Mouse (Mus musculus) cerebellum, adult 11 months (tissue): ENCODE measurements around the gene Cpne4.

Source experiments
- DNase-seq: peaks from one replicate; pipeline ENCODE4 v3.0.0; 2022

Cpne4 gene

DNA sequence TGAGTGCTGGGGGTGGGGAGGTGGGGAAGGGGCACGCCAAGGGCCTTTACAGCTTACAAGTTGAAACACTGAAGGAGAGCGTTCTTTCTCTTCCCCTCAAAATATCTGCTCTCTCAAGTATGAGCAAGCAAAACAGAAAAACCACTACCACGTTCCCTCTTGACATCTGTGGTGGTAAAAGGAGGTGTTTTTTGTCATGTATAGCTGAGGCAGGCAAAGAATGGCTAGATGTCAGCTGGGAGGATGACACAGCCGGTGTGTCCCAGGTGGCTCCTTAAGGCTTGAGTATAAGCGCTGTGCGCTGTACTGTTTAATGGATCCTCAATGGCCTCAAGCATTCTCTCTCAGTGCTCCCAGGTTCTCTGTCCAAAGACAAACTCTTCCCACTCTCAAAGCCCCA lies 331.5 kb downstream of the Cpne4 start:
- DNase-seq: no peak

DNA sequence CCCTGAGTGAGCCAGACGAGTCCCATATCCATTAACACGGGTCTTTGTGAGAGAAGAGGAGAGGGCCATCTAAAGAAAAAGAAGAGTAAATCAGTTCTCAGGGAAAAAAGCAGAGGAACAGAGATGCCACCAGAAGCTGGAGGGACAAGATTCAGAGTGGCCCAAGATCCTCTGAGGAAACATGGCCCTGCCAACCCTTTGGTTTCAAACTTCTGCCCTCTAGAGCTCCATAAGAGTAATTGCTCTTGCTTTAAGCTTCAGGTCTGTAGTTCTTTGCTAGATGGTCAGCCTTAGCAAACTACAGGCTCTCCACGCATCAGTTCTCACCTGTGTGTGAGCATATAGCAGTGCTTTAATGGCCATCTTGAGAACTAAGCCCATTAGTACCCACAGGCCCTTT lies 343.4 kb downstream of the Cpne4 start:
- no peak for DNase-seq

DNA sequence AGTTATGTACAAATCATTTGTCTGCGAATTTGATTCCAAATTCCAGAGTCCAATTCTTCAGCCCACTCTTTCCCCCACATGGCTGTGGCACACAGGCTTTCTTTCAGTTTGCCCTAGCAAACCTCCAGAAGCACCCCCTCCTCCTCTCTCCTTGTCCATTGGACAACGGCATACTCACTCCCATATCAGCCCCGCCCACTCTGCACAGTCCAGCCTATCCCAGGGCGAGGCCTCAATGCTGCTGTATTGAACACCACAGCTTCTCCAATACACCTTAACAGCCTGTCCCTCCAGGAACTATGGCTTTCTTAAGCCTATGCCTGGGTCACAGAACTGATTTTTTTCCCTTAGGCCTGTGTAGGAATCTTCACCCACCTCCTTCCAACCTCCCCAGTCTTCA lies 348.3 kb downstream of the Cpne4 start:
- no peak for DNase-seq

DNA sequence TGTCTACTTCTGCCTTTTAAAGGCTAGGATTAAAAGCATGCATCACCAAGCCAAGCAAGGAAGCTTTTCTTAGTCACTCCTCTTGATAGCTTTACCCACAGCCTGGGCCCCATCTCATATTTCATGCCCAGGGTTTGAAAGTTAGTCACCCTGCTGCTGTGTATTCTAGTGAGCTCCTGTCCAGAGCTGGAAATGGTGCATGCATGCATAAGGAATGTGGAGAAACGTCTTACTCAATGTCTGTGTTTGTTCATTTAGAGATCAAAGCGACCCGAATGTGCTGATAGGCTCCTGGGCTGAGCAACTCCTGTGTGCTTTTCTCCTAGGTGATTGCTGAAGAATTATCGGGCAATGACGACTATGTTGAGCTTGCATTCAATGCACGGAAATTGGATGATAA lies 354.0 kb downstream of the Cpne4 start:
- no peak for DNase-seq

DNA sequence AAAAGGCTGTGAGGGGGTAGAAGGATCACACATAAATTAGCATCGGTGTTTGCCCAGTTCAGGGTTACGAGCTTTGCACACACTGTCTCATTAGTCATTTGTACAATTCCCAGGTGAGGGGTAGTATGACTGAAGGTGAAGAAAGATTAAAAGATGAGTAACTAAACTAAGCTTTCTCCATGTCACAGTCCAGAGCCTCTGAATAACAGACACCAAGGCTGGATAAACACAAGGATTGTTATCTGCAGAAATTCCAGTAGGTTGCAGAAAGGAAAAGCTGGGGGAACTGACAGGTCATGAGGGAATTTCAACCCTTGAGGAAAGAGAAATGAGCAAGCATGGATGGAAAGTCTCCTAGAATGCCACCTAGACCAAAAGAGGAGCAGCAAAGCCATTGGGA lies 354.7 kb downstream of the Cpne4 start:
- no peak for DNase-seq

DNA sequence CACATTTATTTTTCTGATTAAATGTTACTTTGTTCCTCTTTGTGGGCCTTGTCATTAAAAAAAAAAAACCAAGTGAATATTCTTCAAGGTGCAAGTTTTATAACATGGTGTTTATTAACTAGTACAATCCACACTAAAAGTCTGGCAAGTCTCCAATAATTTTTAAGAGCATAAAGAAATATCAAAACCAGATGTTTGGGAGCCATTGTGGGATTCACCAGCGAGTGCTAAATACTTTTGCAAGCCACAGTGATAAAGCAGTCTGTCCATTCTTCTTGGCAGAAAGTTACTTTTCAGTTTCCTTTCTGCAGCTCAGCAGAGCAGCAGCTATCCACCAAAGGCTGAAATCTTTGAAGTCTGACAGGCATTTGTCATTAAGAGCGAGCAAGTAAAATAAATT lies 365.6 kb downstream of the Cpne4 start:
- DNase-seq: no peak

DNA sequence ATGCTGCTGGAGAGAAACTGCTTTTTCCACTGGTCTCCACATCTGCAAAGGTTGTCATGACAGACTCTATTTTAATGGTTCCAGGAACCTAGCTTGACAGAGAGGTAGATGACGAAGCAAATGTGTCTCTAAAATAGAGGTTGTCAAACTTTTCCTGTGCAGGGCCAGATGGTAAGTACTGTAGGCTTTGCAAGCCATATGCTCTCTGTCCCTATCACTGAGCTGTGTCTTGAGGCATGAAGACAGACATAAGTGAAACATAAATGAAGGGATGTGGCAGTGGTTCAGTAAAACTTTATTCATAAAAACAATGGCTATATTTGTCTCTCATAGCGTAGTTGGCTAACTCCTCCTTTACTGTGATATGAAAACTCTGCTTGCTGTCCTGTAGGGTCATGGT lies 366.2 kb downstream of the Cpne4 start:
- DNase-seq: no peak

DNA sequence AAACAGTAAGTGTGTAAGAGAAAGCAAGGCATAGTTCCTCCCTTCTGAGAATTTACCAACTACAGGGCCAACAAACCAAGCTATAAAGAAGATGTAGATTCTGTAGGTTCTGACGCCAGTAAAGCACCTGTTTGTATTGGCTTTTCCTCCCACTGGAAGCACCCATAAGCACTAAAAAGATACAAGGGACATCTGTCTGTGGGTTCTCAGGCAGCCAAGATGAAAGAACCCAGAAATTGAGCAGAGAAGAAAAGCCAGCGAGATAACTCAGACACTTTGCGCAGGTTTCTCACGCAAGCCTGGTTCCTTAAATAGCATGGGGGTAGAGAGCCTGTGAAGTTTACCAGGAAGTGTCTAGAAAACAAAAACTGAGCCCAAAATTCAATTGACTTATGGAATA lies 374.1 kb downstream of the Cpne4 start:
- no peak for DNase-seq

DNA sequence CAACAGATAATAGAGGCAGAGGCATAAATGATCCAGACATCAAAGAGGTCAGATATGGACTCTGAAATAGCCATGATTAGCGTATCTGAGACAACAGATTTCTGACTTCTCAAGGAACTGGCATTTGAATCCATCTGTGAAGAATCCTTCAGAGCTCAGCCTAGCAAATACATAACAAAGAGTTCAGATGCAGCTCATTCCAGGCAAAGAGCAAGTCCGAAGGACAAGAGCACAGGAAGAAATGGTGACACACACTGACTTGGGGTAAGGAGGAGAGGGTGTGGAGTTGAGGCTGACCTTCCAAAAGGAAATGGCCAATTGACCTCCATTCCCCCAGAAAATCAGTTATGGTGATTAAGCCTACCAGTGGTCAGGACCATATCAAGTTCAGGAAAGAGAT lies 375.0 kb downstream of the Cpne4 start:
- DNase-seq: no peak

DNA sequence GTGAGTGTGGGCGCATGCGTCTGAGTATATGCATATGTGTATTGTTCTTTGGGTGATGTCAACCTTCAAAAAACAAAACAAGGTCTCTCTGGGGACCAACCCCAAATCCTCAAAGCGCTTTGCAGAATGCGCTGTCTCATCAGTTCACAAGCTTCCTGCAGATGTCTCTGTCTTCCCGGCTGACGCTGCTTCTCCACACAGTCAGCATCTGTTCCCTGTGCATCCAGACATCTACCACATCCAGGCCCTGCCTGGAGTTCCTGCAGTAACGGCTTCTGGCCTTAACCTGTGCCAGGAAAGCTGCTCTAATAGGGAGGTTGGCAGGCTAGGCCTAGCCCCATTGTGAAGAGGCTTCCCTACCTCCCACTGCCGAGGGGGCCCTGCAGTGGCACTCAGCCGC lies 381.7 kb downstream of the Cpne4 start:
- no peak for DNase-seq

DNA sequence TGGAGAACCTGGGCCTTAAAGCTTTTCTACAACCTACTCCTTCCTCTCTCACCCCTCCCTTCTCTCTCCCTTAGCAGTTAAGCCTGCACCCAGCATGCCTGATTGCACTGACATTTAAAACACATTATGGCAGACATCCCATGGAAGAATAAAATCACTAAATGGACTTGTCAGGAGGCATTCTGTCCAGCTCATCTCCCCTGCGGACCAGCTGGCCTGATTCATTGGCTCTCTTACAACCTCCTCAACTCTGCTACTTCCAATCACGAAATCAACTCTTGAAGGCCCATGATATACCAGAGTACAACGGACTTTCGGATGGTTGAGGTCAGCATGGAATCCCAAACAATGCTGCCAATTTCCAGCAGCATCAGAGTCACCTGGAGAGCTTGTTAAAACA lies 393.3 kb downstream of the Cpne4 start:
- DNase-seq: no peak

DNA sequence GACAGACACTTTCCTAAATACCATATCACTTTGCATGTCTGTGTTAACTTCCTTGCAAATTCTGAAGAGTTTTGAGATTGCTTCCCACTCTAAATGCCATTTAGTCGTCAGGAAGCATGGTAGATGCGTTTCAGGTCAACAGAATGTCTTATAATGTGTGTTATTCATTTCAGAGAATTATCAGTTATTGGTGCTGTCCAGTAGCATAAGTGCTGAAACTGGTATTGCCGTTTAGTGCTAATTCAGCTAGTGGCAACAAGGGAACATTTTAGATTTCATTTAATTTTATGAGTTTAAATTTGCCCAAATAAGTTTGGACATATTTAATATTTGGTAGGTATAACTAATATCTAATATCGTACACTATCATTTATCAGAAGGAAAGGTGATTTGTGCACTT lies 403.5 kb downstream of the Cpne4 start:
- no peak for DNase-seq

DNA sequence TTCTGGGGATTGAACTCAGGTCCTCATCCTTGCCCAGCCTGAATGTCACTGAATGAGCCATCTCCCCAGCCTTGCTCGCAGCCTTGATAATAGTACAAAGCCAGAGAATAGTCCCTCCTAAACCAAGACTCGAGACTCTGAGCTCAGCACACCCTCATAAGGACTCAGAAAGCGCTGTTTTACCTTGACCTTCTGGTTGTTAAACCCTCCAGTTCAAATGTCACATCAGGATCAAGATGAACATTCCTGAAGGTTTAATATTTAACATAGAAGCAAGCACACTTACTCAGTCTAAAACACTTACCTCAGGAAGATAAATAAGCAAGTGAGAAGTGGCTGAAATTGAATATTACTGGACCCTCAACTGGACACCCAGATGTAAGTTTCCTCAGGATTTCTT lies 405.1 kb downstream of the Cpne4 start:
- no peak for DNase-seq

DNA sequence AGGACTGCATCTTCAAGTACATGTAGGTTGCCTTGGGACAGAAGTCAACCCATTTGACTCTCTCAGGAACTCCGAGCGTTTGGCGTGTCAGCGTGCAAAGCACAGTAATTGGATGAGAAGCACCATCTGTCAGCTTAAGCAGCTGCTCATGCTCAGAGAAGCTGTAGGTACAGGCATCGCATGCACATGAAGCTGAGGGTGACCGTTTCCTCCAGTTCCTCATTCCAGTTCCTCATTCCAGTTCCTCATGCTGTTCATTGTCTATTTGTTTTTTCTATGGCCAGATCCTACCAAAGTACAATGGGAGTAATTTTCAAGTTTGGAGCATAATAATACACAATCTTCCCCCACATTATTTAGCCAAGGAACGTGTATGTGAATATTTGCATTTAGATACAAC lies 425.7 kb downstream of the Cpne4 start:
- no peak for DNase-seq

DNA sequence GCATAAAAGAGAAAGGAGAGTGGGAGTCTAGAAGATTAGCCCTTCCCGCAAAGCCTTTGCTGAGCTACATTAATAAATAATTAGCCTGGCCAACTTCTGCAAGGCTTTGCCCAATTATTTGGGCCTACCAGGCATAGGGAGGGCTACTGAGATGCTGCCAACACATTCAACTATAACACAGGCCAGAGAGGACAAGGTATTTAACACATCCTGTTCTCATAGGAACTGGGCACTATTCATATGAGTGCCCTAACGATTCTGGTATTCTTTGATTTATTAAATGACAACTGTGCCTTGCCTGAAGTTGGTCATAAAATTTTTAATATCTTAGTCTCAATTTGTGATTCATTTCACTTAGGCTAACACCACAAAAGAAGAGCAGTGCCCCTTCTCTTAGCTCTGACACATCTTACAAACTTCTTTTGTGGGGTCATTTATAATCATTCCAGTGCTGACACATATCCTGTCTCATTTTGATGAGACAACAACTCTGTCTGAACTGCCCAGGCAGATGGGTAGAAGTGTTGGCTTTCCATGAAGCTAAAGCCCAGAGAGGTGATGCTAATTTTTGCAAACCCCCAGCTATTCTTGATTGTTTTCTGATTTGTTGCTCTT lies 435.0 kb downstream of the Cpne4 start:
- DNase-seq: no peak

DNA sequence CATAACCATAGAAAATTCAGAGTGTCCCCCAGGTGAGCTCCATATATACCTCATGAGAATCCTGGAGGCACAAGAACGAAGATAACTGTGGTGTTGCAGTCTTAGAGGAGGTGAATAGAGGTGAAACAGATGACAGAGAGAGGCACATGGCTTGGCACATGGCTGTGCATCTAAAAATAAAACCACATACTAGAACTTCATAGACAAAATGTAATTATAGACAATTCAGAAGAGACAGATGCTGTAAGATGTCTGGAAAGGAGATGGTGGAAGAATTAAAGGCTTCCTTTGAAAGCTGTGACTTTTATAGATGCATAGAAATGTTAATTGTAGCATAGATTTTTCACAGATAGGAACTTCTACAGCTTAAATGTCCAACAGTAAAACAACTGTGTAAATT lies 451.1 kb downstream of the Cpne4 start:
- no peak for DNase-seq

DNA sequence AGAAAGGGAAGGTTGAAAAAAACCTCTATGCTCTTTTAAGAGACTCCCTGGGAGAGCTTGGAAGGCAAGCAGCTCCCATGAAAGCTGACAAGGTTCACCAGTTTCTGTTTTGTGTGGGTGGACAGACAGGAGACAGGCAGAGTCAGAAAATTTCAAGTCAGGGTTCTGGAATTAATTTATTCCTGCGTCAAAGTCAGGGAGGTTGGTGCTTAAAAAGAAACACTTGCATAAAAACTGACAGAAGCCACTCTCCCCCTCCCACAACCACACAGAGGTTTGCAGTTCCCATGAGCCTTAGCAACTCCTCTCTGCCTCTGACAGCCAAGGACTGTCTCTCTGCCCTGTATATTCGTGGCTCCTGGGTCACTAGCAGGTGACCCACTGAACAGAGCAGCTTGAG lies 463.6 kb downstream of the Cpne4 start:
- no peak for DNase-seq

DNA sequence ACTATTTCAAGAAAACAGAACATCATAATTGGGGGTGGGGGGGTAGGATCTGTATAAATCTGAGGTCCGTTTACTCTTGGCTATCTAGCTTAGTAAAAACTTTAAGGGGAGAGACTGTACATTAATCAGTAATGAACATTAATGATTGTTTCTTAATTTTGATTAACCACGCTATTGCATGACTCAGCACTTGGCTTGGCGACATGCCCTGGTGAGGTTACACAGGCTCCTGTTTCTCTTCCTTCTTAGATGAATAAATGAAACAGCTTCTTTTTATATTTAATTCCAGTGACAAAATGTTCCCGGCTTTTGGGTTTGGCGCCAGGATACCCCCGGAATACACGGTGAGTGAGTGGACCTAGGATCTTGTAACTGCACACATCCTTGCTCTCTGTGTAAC lies 471.1 kb downstream of the Cpne4 start:
- DNase-seq: no peak

DNA sequence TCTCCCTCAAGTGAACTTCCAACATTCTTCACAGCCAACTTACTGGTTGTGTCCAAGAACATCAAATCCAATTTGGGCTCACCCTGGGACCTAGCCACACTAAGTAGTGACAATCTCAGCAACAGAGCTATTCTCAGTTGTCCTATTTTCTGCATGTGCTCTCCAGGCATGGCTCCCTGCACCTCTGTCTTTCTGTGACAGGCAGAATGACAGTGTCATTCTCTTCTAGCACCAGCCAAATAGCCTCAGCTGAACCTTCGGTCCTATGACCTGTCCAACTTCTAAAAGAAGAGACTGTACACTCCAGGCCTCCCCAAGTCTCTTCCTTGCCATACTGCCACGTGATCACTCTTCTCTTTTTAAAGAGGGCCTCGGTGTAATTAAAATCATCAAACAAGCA lies 481.2 kb downstream of the Cpne4 start:
- no peak for DNase-seq

DNA sequence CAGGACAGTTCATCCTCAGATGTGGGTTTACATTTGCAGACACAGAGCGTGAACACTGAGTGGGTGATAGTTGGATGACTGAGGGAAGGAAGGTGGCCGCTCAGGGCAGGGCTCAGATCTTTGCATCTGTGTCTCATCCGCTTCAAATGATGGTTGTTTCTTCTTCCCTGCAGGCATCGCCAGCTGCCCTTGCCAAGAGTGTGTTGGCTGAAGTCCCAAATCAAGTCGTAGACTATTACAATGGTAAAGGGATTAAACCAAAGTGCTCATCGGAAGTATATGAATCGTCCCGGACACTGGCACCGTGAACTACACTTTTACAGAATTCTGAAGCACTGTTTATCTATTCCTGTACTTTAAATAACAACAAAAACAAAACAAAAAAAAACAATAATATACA lies 485.5 kb downstream of the Cpne4 start:
- no peak for DNase-seq

DNA sequence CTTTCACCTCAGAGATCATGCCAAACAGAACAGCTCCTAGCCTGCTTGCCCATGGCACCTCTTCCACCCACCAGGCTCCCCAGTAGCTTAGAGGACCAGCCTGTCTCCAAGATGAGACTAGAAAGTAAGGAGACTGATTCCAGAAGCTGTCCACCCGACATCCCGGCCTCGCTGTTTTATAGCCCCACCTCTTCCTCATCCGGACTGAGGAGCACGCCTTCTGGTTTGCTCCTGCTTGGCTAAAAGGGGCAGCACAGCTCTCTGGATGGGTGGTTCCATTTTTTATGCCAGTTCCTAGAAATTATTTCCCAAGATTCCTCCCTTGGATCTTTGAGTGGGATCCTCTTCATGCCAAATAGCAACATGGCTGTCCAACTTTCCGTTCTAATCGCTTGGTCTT lies 486.6 kb downstream of the Cpne4 start:
- DNase-seq: no peak

DNA sequence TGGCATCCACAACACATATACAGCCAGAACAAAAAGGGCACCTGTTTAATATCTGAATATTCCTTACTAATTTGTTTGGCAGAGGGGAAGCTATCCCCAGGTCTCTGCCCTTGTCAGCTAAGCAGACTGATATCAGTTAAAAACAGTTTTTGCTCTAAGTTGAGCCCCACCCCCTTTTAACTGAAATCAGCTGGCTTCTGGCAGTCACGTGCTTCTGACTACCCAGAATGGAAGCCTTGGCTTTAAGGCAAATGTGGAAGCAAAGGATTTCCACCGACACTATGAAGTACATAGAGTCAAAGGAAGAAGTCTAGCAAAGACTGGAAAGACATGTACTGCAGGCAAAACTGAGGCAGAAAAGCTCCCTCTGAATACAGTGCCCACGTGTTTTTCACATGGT lies 490.8 kb downstream of the Cpne4 start:
- DNase-seq: no peak

DNA sequence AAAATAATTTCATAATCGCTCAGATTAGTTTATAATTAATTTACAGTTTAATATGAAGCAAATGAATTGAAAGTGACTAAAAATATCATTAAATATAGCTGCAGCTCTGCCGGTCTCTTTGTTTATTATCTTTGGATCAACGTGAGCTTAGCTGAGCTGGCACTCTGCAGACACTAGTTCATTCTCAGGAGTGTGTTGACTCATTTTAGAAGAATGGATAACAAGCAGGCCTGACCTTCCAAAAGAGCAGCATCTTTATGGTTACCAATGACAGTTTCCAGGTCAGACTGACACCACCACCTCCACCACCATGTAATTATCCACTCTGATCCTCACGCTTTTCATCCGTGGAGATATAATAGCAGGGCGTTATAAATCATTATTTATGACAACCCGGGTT lies 498.9 kb downstream of the Cpne4 start:
- DNase-seq: no peak

DNA sequence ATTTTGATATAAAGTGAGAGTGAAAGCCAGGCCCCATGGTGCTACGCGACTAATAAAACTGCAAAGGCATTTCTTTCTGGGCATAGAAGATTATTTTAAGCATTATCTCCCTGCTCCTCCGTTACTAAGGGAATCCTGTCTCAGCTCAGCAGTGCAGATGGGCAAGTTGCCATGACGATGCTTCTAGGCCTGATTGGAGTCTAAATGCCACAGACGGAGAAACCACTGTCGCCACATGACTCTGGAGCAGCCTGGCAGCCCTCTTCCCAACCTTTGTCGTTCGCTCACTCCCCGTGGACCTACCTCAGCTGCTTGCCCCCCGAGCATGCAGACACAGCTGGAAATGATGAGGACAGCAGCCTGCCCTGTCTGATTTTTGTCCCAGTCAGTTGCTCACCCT lies 501.3 kb downstream of the Cpne4 start:
- no peak for DNase-seq

DNA sequence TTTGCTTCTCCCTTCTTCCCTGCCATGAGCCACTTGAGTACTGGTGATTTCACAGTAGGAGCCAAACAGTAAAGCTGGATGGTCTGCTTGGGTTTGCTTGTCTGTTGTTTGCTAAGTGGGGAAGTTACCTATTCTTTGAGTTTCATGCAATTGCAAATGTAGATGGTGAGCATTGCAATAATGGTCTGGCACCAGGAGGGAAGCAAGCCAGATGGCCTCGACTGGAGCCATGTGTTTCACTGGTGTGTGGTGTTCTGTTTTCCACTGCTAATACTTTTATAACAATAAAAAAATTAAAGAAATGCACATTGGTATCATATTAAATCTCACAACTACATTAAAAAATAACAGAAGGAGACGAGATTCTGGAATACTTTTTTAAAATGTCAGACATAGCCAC lies 502.6 kb downstream of the Cpne4 start:
- DNase-seq: no peak

DNA sequence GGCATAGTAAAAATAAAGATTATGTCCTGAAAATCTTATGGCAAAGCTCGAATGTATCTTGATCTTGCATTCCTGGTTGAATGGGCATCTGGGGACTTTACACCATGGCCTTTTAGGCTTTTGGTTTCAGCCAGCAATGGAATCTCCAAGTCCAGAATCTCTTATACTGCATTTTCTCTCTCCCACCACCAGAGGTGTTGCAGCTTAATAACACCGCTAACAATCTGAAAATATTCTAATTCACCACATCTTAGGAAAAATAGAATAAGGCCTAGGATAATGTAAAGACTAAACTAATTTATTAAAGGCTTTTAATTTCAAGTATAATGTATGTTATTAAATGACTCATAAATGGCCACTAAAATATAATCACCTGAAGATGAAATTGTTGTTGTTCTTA lies 503.2 kb downstream of the Cpne4 start:
- DNase-seq: no peak
